Mouse (Mus musculus): Measurements from ENCODE around the gene Upf3a.
A peak's percentile ranks its signal among the peaks of the same experiment; 100 is the strongest.
"Not testable (repeated sequence)": the region's sequence is repeated elsewhere in the genome, so short reads cannot be mapped to it uniquely, and the experiment has no call there.

The Upf3a gene

DNA sequence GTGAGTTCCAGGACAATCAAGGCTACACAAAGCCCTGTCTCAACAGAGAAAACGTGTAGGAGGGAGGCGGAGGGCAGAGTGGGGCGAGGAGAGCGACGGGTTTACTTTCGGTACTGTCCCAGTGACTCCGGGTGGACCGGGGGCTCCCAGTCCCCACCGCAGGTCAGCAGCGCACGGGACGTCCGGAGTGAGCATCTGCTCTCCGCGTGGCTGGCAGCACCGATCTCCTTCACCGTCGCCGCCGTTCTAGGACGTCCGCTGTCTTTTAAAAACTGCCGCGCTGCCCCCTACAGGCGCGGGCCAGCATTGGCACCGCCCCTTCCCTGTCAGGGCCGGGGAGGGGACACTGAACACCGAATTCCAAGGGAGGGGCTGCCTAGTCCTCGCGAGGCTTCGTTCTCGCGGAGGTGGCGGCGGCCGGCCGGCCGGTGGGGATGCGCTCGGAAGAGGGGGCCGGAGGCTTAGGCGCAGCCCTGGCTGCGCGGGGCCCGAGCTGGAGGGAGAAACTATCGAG lies at the start of gene Upf3a:
Gene Upf3a, plus strand, starts transcription at position 366 of the 514 bp plus-strand sequence.
- peak; percentile 92 for DNase-seq (ENCODE audit: low spot score)

DNA sequence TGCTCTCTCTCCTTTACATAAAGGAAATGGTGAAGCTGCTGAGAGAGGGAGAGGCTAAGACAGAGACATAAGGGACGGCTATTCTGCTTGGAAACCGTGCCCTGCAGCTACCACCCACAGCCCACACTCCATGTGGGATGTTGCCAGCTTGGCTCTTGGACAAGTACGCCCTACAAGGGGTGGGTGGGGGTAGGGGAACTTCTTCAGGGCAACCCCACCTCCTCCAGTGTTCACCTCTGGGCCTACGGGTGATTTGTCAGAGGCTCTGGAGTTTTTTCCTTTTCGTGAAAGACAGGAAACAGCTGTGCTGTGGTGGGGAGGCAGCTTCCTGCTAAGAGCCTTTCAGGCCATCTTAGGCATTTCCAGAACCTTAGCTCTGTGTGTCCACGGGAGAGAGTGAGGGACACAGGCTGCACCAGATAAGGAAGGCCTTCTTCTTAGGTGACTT lies 45.1 kb upstream of the Upf3a start:
- DNase-seq (ENCODE audit: low spot score): peak; percentile 45

DNA sequence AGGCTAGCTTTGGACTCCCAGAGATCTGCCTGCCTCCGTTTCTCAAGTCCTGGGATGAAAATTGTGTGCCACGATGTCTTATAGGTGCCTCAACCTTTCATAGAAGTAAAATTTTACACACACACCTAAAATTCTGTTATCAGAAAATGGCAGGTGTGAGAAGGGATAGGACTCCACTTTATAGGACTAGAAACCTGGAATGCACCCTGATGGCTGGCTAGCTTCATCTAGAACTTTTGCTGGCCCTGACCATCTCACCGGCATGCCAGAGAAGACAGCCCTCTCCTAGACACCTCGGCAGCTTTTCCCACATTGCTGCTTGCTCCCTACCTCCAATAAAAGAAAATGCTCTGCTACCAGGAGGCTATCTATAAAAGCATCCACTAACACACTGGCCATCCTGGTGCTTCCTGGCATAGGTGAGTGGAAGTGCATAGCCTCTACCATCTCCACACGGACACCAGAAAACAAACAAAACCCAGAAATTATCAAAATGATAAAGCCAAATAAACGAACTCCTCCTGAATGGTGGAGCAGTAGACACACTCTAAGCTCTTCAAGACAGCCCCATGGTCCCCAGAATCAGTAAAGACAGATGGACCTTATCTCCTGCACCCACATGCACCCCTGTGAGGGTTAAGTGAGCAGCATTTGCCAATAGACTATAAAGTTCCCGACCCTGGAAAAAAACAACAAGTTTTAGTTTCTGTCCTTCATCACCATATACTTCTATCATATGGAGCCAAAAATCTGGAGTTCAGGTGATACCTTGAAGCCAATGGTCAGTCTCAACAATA lies 44.4 kb upstream of the Upf3a start:
- peak; percentile 79 for DNase-seq (ENCODE audit: low spot score)

DNA sequence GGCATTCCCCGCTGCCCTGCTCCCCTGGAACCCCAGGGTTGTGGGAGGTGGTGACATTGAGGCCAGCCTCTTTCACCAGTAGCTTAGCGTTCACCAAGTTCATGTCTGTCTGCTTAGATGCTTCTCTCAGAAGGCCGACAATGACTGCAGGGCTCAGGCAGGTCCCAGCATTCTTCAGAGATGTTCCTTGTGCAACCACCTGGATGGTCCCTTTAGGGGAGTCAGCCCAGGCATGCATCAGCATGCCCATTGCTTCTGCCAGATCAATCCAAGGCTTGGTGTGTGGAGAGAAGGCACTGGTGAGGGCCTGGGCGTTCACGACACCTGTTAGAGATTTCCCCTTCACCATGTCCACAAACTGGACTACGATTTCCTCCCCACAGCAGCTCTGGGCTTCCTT lies 39.2 kb upstream of the Upf3a start:
- DNase-seq (ENCODE audit: low spot score): not testable (repeated sequence)

DNA sequence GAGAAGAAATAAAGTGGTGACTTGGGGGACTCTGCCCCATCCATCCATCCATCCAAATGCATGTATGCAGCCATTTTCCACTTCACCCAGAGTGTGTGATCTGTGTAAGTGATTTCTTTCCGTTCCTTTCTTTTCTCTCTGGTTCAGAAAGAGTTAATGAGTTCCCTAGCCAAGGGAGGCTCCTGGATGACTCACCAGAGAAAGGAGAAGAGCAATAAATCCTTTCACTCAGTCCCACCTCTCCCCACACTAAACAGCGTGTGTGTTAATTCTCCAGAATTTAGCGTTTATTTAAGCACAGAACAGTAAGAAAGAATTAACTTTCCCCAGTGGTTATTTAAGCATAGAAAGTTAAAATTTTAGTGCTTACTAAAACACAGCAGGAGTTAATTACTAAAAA lies 37.8 kb upstream of the Upf3a start:
- DNase-seq (ENCODE audit: low spot score): no peak

DNA sequence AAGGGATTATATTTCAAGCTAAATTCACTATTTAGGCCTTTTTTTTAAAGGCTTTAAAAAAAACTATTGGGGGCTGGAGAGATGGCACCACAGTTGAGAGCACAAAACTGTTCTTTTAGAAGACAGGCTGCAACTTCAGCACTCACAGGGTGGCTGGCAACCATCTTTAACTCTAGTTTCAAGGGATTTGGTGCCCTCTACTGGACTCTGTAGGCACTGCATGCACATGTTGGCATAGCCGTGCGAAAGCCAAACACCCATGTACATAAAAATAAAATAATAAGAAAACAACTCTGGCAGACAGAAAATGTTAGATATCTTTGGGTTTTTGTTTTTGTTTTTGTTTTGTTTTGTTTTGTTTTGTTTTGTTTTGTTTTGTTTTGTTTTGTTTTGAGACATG lies 31.7 kb upstream of the Upf3a start:
- DNase-seq (ENCODE audit: low spot score): peak; percentile 80

DNA sequence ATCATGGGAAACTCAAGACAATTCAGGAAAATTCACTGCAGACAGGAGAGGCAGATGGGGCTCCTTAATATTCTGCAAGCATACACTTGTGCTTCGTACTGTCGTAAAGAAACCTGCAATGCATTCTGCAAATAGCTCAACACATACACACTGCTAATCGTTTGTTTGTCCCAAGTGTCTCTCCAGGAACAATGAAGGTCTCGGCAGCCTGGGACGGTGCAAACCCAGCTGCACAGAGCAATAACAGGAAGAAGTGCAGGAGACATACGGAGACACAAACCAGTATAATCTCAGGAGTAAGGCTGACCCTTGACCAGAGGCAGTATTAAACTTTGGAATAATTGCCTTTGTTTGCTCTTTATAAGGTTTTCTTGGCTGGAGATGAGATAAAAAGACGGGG lies 28.9 kb upstream of the Upf3a start:
- no peak for DNase-seq (ENCODE audit: low spot score)

DNA sequence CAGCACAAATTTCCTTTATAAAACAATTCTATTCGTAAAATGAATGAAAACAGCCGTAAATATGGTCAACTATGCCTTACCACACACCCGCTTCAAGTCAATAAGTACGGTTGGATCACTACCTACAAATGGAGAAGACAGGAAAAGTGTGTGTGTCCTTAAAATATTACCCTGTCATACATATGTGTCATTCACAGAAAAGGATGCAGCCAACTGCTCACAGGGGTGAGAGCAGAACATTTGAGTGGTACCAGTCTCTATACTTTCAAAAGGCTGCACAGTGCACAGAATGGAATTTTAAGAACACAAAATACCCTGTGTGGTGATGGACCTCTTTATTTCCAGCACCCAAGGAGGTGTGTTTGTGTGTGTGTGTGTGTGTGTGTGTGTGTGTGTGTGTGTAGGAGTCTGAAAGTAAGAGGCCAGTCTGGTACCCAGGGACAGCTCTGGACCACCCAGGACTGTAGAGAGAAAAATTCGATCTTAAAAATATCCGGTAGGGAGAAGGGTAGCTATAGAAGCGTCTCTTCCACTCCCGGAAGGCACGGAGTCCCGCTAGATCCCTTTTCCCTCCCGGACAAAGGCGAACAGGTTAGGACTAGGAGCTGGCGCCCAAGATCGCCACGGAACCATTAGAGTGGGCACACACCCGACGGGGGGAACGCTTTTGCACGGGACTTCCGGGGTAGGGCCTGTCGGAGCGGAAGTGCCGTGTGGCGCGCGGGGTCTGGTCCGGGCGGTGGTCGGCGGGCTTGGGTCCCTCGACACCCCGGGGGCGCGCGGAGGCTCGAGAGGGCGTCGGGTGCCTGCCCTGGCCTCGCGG lies 28.2 kb upstream of the Upf3a start, which contains the start of gene Cdc16:
Gene Cdc16, plus strand, starts transcription at position 695 of the 823 bp plus-strand sequence.
- peak; percentile 77 for DNase-seq (ENCODE audit: low spot score)

DNA sequence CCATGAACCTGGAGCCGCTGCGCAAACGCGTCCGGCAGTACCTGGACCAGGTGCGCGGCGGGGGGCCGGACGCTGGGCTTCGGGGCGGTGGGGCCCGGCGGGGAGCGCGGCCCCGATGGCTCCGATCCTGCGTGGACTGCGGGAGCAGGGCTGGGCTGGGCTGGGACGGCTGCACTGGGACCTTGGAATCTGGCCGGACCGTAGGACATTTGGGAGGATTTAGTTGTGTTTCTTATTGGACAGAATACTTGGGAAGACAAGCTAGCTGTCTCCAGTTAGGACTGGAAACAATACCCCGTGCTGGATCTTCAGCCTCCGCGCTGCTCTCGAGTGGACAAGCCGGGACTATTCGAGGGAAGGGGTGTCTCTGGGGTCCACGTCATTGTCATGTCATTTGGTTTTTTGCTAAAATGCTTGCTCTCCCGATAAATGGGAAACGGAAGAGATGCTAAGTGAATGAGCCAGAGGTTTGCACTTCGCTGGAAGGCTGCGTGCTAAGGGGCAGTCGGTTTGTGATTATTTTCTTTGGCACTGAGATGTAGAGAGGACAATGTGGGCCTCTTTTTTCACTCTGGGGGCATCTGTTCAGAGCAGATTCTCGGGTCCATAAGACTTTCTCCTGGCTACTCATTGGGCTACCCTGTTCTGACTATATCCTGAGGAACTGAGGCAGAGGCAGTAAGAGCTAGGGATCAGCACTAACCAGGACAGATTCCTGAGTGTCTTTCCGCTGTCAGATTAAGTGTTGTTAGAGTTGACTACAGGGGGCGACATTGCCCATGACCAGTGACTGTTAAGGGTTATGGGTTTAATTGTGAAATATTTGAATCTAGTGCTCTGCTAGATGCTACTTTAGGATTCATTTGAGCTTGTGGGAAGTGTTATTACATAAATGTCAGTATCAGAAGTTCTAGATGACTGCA lies 27.3 kb upstream of the Upf3a start:
- peak; percentile 78 for DNase-seq (ENCODE audit: low spot score)

DNA sequence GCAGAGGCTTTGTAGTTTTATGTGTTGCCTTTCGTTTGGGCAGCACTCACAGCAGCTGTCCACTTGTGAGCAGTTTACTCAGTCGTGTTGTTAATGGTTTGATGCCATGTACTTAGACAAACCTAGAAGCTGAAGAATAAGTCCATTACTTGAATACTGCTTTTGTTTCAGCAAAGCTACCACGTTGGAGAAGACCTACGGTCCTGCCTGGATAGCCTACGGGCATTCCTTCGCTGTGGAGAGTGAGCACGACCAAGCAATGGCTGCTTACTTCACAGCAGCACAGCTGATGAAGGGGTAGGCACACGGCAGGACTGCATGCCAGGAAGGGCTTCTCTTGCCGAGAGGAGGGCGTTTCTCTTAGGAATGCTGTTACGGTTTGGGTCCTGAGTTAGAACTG lies 16.2 kb upstream of the Upf3a start:
- no peak for DNase-seq (ENCODE audit: low spot score)

DNA sequence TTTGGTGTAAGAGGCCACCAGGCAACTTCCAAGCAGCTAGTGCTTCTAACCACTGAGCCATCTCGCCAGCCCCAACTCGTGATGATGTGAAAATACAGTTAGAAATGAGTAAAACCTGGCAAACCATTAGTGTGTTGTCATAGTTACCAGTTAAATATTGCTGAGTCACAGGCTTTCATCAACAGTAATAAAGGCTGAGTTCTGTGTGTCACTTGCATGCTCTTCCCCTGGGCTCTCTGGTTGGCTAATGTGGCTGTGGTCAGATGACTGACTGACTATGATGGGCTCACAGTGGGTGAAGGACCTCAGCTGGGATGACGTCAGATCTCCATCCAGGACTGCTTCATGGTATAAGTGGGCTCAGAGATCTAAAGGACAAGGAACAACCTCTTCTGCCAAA lies 4.9 kb upstream of the Upf3a start:
- DNase-seq (ENCODE audit: low spot score): peak; percentile 15

DNA sequence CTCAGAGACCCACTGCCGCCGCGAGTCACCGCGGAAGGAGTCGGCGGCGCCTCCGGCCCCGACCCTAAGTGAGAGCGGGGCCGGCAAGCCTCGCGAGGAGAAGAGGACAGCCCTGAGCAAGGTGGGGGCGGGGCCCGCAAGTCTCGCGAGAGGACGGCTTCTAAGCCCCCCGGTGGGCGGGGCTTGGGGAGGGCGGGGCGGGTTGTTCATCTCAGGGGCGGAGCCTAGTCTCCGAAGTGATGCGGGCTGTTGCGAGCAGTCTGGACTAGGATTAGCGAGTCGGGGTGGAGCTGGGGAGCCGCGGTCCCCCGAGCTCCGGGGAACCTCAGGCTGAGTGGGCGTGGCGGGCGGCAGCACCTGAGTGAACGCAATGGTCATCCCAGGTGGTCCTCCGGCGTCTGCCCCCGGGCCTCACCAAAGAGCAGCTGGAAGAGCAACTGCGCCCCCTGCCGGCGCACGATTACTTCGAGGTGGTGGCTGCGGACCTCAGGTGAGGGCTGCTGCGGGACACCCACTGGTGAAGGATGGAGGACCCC lies 417 bp downstream of the Upf3a start:
- DNase-seq (ENCODE audit: low spot score): peak; percentile 97

DNA sequence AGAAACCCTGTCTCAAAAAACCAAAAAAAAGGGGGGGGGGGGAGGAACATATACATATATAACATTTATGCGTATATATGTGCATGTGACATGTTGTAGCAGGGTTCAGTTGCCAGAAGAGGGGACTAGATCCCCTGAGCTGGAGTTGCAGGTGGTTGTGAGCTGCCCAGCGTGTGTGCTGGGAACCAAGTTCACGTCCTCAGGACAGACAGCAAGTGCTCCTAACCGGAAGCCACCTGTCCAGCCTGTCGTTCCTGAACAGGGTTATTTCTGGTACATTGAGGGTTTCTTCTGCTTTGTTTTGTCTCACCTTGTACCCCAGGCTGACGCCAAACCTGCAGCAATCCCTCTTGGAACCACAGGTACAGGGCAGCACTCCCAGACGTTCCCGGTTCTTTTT lies 4.2 kb downstream of the Upf3a start:
- no peak for DNase-seq (ENCODE audit: low spot score)

DNA sequence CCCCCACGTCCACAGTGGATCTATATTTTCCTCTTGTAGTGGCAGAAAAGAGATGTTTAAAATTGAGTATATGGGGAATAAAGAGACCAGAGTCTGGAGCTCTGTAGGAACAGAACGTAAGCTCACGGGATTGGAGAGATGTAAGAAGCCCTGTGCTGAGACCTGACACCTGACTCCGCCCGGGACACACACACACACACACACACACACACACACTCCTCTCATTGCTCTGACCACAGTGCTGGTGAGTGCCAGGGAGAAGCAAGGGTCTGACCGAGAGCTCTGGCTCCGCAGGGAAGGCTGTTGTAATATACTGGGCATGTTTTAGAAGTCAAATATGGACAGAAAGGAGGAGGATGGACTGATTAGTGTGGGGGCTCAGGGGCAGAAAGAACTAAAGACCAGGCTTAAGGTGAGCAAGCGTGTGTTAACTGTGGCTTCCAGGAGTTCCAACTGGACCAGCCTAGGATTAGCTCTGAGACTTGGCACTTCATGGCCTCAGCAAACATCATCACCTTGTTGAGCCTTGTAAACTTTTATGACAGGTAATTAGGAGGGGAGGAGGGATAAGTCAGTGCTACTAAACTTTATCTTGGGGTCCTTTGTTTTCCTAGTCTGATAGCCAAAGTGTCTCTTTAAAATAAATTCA lies 7.8 kb downstream of the Upf3a start:
- DNase-seq (ENCODE audit: low spot score): no peak

DNA sequence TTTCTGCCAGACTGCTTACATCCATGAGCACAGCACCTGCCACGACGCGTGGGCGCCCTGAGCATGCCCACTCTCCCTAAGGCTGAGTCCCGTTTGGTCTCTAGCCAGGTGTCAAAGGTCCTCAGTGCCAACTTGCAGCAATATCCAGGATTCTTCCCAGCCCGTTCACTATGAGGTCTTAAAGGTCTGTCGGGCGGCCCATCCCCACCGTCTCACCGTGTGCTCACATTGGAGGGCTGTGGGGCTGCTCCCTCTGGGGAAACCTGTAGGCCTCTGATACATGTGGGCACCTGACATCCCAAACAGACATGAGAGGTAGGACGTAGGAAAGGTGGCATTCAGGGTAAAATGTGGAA lies 8.3 kb downstream of the Upf3a start:
- DNase-seq (ENCODE audit: low spot score): no peak

DNA sequence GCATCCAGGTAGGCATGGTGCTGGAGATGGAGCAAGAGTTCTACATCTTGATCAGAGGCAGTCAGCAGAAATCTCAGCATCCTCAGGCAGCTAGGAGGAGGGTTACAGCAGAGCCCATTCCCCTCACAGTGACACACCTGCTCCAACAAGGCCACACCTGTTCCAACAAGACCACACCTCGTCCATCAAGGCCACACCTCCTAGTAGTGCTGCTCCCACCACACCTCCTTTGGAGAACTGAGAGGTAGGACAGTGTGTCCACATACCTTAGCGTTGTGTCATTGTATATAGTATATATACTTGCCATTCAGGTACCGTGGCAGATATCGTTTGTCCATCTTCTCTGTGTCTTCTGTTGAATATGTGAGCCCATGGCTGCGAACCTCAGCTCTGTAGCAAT lies 12.3 kb downstream of the Upf3a start:
- no peak for DNase-seq (ENCODE audit: low spot score)

DNA sequence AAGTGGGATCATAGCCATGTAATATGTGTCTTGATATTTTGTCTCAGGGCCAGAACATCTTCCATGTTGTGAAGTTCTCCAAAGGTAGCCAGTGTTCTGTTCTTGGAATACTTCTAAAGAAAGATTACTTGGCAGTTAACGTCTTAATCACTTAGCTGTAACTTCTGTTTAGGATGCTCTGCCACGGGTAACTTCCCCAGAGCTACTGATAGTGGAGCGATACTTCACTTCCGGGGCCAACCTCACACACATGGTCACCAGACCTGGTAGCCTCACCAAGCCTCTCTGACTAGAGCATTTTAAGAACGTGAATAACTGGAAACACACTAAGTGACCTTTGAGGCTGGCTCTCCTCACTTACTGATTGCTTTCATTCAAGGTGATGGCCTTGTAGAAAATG lies 14.2 kb downstream of the Upf3a start:
- no peak for DNase-seq (ENCODE audit: low spot score)

DNA sequence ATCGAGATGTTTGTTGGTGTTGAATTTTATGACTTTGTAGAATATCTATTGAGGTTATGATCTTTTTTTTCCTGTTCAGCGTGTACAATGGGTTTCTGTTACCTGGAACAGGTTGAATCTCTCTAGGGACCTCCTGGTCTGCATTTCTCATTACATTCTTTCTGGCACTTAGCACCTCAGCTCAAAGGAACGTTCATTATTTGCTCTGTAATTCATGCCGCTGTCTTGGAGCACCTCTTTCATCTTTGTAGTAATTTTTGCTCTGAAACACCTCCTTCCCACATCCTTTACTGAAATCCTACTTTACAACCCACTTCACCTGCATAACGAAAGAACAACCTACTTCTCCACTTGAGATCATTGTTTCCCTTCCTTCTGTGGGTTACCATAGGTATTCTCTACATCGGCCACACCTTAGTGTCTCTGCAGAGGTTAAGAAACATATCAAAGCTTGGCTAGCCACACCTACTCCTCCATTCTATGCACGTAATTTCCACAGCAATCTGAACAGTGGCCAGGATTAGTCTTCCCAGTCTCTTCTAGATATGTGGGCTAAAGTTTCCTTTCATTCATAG lies 43.3 kb downstream of the Upf3a start:
- DNase-seq (ENCODE audit: low spot score): no peak

DNA sequence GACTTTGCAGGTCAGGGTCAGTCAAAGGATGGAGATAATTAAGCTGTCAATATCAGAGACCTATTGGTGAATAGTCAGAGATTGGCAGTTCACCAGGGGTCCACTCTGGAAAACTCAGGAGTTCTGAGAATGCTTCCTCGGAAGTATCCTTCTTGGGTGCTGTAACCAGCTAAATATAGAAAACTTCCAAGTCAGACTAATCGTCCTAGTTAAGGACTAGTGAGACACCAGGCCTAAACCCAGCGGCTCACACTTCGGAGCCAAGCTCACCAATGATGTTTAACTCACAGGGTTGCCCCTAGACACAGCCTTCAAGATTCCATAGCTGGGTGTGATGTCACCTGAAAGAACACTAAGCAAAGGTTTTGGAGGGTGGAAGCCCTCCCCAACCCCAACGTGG lies 52.9 kb downstream of the Upf3a start, which contains the start of gene AF366264:
Gene AF366264, minus strand, starts transcription at position 101 of the 400 bp plus-strand sequence.
- not testable (repeated sequence) for DNase-seq (ENCODE audit: low spot score)

DNA sequence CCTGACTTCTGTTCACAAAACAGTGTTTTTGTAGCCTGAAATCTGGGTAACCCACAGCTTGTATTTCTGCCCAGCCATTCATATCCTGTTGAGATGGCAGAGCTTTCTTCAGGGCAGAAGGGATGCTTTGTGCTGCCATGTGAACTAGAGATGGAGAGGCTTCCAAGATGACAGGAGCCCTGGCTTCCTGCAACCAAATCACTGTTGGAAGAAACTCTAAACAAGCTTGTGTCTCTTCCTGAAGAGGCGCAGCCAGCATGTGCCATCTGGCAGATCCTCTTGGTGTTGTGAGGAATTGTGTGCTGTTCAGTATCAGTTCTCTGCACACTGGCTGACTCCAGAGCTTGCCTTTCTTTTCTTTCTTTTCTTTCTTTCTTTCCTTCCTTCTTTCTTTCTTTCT lies 57.9 kb downstream of the Upf3a start:
- DNase-seq (ENCODE audit: low spot score): not testable (repeated sequence)
